Mouse (Mus musculus): ENCODE data around the gene Cacnb4.

DNA sequence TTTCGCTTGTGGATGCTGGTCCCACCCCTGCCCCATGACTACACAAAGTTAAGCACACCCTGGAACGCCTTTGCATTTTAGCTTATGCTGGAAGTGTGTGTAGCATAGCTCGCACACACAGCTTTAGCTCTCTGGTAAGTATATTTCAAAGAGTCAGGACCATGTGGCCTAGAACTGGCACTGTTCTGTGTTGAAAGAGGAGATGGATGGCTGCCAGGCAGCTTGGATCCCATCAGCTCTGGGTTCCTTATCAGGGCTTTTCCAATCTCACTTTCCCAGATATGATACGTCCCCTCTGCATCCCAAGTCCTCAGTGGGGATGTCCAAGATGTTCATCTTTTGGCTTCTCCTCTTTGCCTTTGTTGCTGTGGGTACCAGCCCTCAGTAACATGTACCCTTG is 157.9 kb downstream of the Cacnb4 start:
- no peak for TF ChIP-seq CTCF (IDR thresholded peaks at IDR 0.05)
- no peak for TF ChIP-seq EP300 (IDR thresholded peaks at IDR 0.05)

Measured in lung, postnatal 0 days (tissue).